Mouse (Mus musculus) 3134 (cell line): ENCODE measurements around the gene Tpte.

Experiments used
- DNase-seq: peaks from one replicate; pipeline ENCODE4 v3.0.0-alpha.2; 2011; ENCODE audit warnings: low spot score; ENCODE audit not compliant: insufficient read length; ENCODE audit errors: extremely low read depth

Gene Tpte

GRCm38 (mm10) chr8:22376311-22376710 is 93.1 kb downstream of the Tpte start:
- no peak for DNase-seq

GRCm38 (mm10) chr8:22376903-22377302 is 93.7 kb downstream of the Tpte start:
- DNase-seq: peak; percentile 6

DNA sequence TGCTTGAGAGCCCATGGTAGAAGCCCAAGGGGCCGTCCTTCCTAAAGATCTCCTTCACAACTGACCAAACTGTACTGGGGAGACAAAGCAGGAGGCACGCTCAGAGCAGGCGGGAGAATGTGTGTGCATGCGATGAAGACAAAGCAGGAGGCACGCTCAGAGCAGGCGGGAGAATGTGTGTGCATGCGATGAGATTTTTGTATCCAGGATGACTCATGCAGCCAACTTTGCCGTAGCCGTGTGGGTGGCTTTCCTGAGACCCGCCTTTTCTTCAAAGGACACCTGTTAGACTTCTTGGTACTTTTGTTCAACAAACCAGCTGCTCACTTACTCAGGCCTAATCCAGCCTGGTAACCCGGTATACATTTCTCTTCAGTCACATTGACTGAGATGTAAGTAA is 97.7 kb downstream of the Tpte start:
- no peak for DNase-seq

DNA sequence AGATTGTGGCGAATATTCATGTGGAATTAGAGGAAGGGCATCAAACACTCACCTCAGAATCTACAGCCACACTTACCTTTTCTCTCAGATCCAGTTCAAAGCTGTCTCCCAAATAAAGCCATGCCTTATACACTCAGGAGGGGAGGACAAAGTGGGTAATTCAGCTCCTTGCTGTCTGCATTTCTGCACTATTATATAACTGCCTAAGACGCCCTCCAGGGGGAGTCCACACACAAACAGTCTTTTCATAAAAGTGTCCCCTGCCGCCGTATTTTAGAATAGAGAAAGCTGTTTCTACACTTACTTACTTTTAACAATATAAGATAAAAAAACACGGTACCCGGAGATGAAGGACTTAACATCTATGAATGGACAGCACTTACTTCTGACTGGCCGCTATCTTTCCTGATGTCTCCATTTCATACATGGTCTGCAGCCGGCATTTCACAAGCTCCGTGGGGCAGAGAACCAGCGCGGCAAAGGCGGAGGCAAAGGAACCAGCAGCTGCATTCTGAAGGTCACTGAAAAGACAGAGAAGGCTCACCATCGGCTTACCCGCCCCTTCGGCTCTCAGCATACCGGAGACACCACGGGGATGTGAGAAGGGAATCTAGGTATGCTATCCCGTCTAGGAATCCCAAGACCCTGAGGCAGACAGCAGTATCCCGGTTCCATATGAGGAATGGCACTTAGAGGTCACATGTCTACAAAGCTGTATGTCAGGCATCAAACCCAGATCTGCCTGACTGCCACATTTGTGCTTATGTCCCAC is 99.8 kb downstream of the Tpte start:
- DNase-seq: no peak

DNA sequence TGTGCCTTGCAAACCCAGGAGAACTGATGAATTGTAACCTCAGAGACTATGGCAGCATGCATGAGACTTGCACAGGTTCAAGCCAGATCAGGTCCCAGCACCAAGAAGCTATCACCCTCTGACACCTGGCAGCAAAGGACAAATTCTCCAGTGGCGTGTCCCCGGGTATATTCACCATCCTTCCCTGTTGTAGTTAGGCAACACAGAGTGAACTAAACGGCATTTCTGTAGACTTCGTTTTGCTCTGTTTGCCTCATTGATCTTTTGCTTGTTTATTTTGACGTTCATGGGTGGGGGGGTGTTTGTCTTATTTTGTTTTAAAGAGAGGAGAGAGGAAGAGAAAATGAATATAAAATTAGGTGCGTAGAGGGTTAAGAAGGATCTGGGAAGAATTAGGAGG is 101.9 kb downstream of the Tpte start:
- no peak for DNase-seq

DNA sequence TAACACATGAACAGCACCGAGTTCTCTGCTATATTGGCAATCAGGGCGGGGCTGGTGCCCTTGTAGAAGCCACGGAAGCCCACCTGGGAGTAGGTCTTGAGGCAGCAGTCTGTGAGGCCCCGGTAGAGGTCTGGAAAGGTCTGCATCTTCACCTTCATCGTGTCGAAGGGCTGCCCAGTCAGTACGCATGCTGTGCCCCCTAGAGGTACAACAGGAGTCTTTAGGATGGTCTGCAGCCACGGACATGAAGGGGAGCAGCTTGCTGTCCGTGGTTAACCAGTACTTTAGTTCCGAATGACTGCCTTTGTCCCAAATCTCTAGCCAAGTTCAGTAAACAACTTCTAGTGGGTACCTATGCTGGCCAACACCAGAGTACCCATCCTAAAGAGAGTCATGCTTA is 106.6 kb downstream of the Tpte start:
- no peak for DNase-seq

- no peak for DNase-seq
These were observed 107.7 kb downstream of the Tpte start for GRCm38 (mm10) chr8:22390766-22391463.

GRCm38 (mm10) chr8:22394471-22394870 is 111.2 kb downstream of the Tpte start:
- no peak for DNase-seq

DNA sequence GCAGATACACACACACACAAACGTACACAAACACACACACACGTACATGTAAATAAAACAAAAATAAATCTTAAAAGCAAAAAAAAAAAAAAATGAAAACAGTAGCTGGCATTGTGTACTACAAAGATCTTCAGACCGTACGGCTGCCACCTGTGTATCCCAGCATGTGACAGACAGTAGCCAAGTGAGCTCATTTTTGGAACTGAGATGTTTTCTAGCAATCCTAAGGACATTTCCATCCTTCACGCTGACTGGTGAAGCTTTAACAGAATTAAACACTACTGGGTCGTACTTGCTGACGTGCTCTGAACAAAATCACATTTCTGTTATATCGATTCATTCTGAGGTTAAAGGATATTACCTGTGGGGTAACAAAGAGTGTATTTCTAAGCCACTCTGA is 112.0 kb downstream of the Tpte start:
- no peak for DNase-seq

- no peak for DNase-seq
These were observed 114.5 kb downstream of the Tpte start for GRCm38 (mm10) chr8:22397811-22398141.

DNA sequence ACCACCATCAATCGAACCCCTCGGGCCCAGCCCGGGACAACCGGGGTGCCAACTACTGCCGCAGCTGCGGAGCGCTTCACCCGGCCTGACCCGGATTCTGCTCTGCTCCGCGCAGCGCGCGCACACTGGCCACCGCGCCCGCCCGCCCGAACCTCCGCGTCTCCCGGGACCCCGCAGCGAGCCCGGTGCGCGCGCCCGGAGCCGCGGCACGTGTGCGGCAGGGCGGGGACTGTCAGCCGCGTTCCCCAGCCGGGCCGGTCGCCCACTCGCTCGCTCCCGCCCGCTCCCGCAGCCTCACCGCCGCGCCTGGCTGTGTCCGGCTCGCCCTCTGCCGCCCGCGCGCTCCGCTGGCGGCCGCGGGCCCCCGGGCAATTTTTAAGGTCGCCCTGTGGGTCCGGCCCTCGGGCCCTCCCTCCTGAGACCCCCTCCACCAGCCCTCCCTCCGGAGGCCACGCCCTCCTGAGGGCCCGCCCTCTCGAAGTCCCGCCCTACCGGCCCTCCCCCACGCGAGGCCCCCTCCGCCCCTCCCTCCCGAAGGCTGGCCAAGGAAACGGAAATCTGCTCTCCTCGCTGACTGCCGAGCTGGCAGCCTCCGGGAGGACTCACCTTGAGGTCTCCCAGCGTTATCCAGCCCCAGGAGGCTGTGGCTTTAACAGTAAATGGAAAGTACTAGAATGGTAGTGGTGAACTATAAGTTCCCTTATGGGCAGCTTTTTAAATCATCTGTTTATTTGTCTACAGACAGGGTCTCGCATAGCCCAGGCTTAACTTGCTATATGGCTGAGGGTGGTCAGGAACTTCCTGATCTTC is 115.1 kb downstream of the Tpte start, which contains the start of gene Slc25a15:
Gene Slc25a15, minus strand, starts transcription at position 456 of the 810 bp plus-strand sequence.
- peak; percentile 87 for DNase-seq

DNA sequence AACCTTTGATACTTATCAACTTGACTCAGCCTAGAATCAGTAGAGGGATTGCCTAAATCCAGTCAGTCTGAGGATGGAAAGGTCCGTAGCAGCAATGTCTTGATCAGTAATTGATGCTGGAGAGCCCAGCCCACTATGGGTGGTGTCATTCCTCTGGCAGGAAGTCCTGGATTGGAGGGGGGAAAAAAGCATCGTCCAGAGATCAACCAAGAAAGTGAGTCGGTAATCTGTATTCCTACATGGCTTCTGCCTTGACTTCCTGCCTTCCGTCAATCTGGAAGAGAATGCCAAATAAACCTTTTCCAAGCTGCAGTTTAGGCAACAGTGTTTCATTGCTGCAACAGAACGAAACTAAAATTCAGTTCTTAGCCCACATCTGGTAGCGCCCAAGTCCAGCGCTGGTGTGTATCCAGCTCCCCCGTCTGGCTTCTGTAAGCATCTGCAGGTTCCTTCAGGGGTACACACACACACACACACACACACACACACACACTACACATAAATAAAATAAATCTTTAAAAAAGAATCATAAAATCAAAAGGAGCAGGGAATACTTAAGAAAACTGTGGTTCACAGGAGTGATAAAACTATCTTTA is 116.1 kb downstream of the Tpte start:
- no peak for DNase-seq

DNA sequence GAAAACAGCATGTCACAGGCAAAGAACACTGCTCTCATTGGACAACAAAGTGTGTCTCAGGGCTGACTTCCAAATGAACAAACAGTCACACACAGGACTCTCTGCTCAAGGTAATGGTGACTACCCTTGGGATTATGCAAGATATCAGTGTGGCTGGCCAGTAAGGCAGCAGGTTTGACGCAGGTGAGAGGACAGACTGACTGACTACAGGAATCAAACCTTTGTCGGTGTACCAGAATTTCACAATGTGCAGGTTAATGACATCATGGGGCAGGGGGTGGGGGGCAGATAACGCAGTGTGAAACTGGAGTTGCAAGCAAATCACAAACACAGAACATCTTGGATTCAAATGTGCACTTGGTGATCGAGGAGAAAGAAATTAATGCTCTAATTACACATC is 117.4 kb downstream of the Tpte start:
- DNase-seq: no peak

GRCm38 (mm10) chr8:22403235-22403634 is 120.0 kb downstream of the Tpte start:
- no peak for DNase-seq

GRCm38 (mm10) chr8:22405733-22406132 is 122.5 kb downstream of the Tpte start:
- DNase-seq: peak; percentile 26

DNA sequence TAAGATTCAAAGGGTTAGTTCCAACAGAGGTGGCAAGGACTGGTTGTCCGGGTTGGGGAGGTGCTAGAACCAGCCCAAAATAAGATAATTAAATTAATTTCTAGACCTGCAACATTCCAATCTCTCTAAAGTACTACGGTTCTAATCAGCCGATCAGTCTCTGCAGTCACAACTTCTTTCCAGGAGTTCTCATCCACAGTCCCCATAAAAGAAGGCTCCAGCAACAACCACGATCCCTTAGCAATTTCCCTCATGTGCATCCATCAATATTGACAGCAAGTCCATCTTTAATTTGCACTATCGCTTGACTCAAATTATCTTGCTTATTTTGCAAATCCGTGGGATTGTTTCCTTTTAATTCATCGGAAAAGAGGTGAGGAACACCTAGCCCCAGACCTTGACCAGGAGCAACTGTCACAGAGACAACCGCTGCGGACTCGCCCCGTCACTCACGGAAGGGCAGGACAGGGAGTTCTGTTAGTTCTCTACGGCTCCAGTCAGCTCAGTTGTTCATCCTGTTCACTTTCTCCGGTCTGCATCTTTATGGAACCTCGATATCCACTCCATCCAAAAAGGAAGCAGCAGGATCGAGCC is 127.5 kb downstream of the Tpte start:
- no peak for DNase-seq

- DNase-seq: peak; percentile 84
These were observed 128.1 kb downstream of the Tpte start, which contains the start of gene Mrps31 for GRCm38 (mm10) chr8:22411282-22411702. Gene Mrps31 (plus strand): TSS chr8:22411361.

DNA sequence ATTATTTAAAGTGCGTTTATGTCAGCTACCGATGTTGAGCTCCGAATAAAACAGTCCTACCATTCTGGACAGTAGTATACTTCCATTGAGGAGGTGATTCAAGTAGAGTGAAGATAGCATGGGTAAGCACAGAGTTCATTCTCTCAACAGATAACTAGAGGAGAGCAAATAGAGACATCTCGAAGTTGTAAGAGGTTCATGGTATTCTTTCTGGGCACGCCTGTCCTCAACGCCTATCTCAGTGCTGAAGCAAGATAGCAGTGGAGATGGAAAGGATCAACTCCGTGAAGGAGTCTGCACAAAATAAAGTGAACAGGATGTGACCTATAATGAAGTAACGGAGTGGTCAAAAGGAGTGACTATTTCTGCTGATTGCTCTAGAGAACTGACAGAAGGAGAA is 128.7 kb downstream of the Tpte start:
- DNase-seq: no peak
